Mouse (Mus musculus) lung, embryonic 15.5 days (tissue): Measurements from ENCODE around the gene Ezh1. TPM values are rescaled to one million over a fixed set of nuclear protein-coding genes. Genes with fewer than 3 reads are reported as not detected.

Experiments used
- ATAC-seq: fragments of 200-750 bp; cut with Nextera tagmentation; 2 replicates; pipeline ENCODE4 v1.8.0; 2017; ENCODE audit warnings: moderate number of reproducible peaks, borderline replicate concordance; ENCODE audit not compliant: low FRiP score, low TSS enrichment; ENCODE audit errors: extremely low read depth
- H3K27ac ChIP-seq: fragments of 300-500 bp; sonication (generic); 2 replicates; pipeline ENCODE4 v1.5.1; 2015; ENCODE audit warnings: moderate library complexity, mild to moderate bottlenecking, inconsistent platforms
- H3K27me3 ChIP-seq: fragments of 300-500 bp; sonication (generic); 2 replicates; pipeline ENCODE4 v1.6.1; 2015; ENCODE audit warnings: inconsistent platforms
- H3K36me3 ChIP-seq: fragments of 300-500 bp; sonication (generic); 2 replicates; pipeline ENCODE4 v1.6.1; 2015; ENCODE audit warnings: inconsistent platforms
- H3K4me1 ChIP-seq: fragments of 300-500 bp; sonication (generic); 2 replicates; pipeline ENCODE4 v1.6.1; 2015; ENCODE audit warnings: inconsistent platforms
- H3K4me2 ChIP-seq: fragments of 300-500 bp; sonication (generic); 2 replicates; pipeline ENCODE4 v1.6.1; 2015; ENCODE audit warnings: inconsistent platforms, mild to moderate bottlenecking, moderate library complexity
- H3K4me3 ChIP-seq: fragments of 300-500 bp; sonication (generic); 2 replicates; pipeline ENCODE4 v1.5.1; 2015; ENCODE audit warnings: mild to moderate bottlenecking, inconsistent platforms
- H3K9ac ChIP-seq: fragments of 300-500 bp; sonication (generic); 2 replicates; pipeline ENCODE4 v1.6.1; 2015; ENCODE audit warnings: inconsistent platforms
- H3K9me3 ChIP-seq: fragments of 300-500 bp; sonication (generic); 2 replicates; pipeline ENCODE4 v1.6.1; 2016; ENCODE audit warnings: inconsistent platforms
- WGBS: fragments of 180-500 bp; shearing (Covaris S2); methylation state at CpG from one replicate; pipeline ENCODE4 v1.1.7; 2015; 5-methylcytosine and 5-hydroxymethylcytosine counted together
- polyA plus RNA-seq: library from polyadenylated mRNA; unstranded; fragments of >200 nt; fragmentation: Nextera tagmentation; extraction: Ambion mirVana; gene quantifications from 2 replicates; pipeline ENCODE4 v1.2.1, GENCODE M21; 2015

The Ezh1 gene
- polyA plus RNA-seq, 1 experiment from 2014 or later = 19.2 TPM

GRCm38 (mm10) chr11:101170811-101171610 lies 55.3 kb downstream of the Ezh1 start, which contains the start of gene Plekhh3:
TSS of gene Plekhh3 (minus strand) at chr11:101171351.
- Histone ChIP-seq H3K27ac (peak within 1 kb of the TSS; percentile 98), H3K27me3 (peaks cover 34% of the 10 kb centered on the region), H3K4me1 (peaks cover 66% of the 10 kb centered on the region), H3K9ac (peak within 1 kb of the TSS; percentile 72), H3K4me2 (peak within 1 kb of the TSS; percentile 89), H3K9me3 (no peaks in the 10 kb centered on the region), H3K4me3 (peak within 1 kb of the TSS; percentile 75), H3K36me3 (peaks cover 17% of the 10 kb centered on the region)
- WGBS = 0% methylated on average over 48 of the region's 50 CpGs
- peak; percentile 92 for ATAC-seq

- peaks cover 32% of the 10 kb centered on the region for H3K27me3 ChIP-seq
Observed at GRCm38 (mm10) chr11:101170354-101170810, 55.9 kb downstream of the Ezh1 start, which contains the start of gene Cntnap1. TSS of gene Cntnap1 (plus strand) at chr11:101170523.

GRCm38 (mm10) chr11:101169301-101170107 lies 56.8 kb downstream of the Ezh1 start:
- Histone ChIP-seq H3K4me3 (peak overlapping the region; percentile 75), H3K9me3 (no peaks in the 10 kb centered on the region), H3K9ac (peak overlapping the region; percentile 72), H3K36me3 (peaks cover 29% of the 10 kb centered on the region), H3K27ac (peak overlapping the region; percentile 92; the same call in 1 of the 2 replicates), H3K27me3 (peaks cover 31% of the 10 kb centered on the region), H3K4me2 (peak overlapping the region; percentile 89), H3K4me1 (peaks cover 64% of the 10 kb centered on the region)
- WGBS = 11% methylated on average over 17 of the region's 17 CpGs
- ATAC-seq = no peak

More at GRCm38 (mm10) chr11:101170354-101170810, 55.9 kb downstream of the Ezh1 start, which contains the start of gene Cntnap1:
- Histone ChIP-seq H3K9me3 (no peaks in the 10 kb centered on the region), H3K36me3 (peaks cover 22% of the 10 kb centered on the region), H3K4me3 (peak within 1 kb of the TSS; percentile 75), H3K4me1 (peaks cover 63% of the 10 kb centered on the region), H3K27ac (peak within 1 kb of the TSS; percentile 92), H3K4me2 (peak within 1 kb of the TSS; percentile 89), H3K9ac (peak within 1 kb of the TSS; percentile 72)
- ATAC-seq = no peak
- 1% methylated on average over 31 of the region's 35 CpGs for WGBS

- no peak overlapping the region for H3K27ac ChIP-seq
- no peak overlapping the region for H3K9ac ChIP-seq
- peaks cover 66% of the 10 kb centered on the region for H3K4me1 ChIP-seq
- peaks cover 29% of the 10 kb centered on the region for H3K27me3 ChIP-seq
- H3K9me3 ChIP-seq = no peaks in the 10 kb centered on the region
- peak overlapping the region; percentile 75 for H3K4me3 ChIP-seq
- peaks cover 37% of the 10 kb centered on the region for H3K36me3 ChIP-seq
- 56% methylated on average over 18 of the region's 18 CpGs for WGBS
- ATAC-seq = no peak
- peak overlapping the region; percentile 89 for H3K4me2 ChIP-seq
Observed at GRCm38 (mm10) chr11:101168301-101168980, 57.8 kb downstream of the Ezh1 start.

GRCm38 (mm10) chr11:101167963-101168300 lies 58.3 kb downstream of the Ezh1 start:
- ATAC-seq = no peak
- H3K4me3 ChIP-seq = no peak overlapping the region
- H3K9ac ChIP-seq = no peak overlapping the region
- peaks cover 66% of the 10 kb centered on the region for H3K4me1 ChIP-seq
- H3K36me3 ChIP-seq = peaks cover 43% of the 10 kb centered on the region
- peaks cover 29% of the 10 kb centered on the region for H3K27me3 ChIP-seq
- no peak overlapping the region for H3K27ac ChIP-seq
- peak overlapping the region; percentile 89 for H3K4me2 ChIP-seq
- 71% methylated on average over 8 of the region's 8 CpGs for WGBS
- no peaks in the 10 kb centered on the region for H3K9me3 ChIP-seq

- H3K9ac ChIP-seq = no peak overlapping the region
- 80% methylated on average over 19 of the region's 19 CpGs for WGBS
- H3K36me3 ChIP-seq = peaks cover 47% of the 10 kb centered on the region
- peaks cover 29% of the 10 kb centered on the region for H3K27me3 ChIP-seq
- no peaks in the 10 kb centered on the region for H3K9me3 ChIP-seq
- no peak overlapping the region for H3K4me3 ChIP-seq
- H3K27ac ChIP-seq = no peak overlapping the region
- peaks cover 65% of the 10 kb centered on the region for H3K4me1 ChIP-seq
- H3K4me2 ChIP-seq = no peak overlapping the region
- no peak for ATAC-seq
Observed at GRCm38 (mm10) chr11:101167211-101167962, 58.9 kb downstream of the Ezh1 start.

- Histone ChIP-seq H3K9me3 (no peaks in the 10 kb centered on the region), H3K9ac (no peak overlapping the region), H3K4me2 (no peak overlapping the region), H3K4me1 (peaks cover 60% of the 10 kb centered on the region), H3K27ac (no peak overlapping the region), H3K36me3 (peaks cover 57% of the 10 kb centered on the region), H3K4me3 (no peak overlapping the region), H3K27me3 (peaks cover 29% of the 10 kb centered on the region)
- 81% methylated on average over 14 of the region's 14 CpGs for WGBS
- ATAC-seq = no peak
Observed at GRCm38 (mm10) chr11:101166357-101166756, 59.9 kb downstream of the Ezh1 start.

- no peak for ATAC-seq
- H3K27me3 ChIP-seq = peaks cover 29% of the 10 kb centered on the region
- peak overlapping the region; percentile 38; the same call in 1 of the 2 replicates for H3K27ac ChIP-seq
- peaks cover 56% of the 10 kb centered on the region for H3K4me1 ChIP-seq
- H3K9ac ChIP-seq = no peak overlapping the region
- 37% methylated on average over 35 of the region's 35 CpGs for WGBS
- H3K4me3 ChIP-seq = no peak overlapping the region
- peaks cover 59% of the 10 kb centered on the region for H3K36me3 ChIP-seq
- H3K4me2 ChIP-seq = peak overlapping the region; percentile 26; the same call in 1 of the 2 replicates
- H3K9me3 ChIP-seq = no peaks in the 10 kb centered on the region
Observed at GRCm38 (mm10) chr11:101164677-101165580, 61.3 kb downstream of the Ezh1 start.

GRCm38 (mm10) chr11:101164351-101164665 lies 62.0 kb downstream of the Ezh1 start:
- Histone ChIP-seq H3K9me3 (no peaks in the 10 kb centered on the region), H3K27me3 (peaks cover 29% of the 10 kb centered on the region), H3K9ac (no peak overlapping the region), H3K4me1 (peaks cover 50% of the 10 kb centered on the region), H3K36me3 (peaks cover 59% of the 10 kb centered on the region), H3K27ac (no peak overlapping the region), H3K4me3 (no peak overlapping the region), H3K4me2 (peak overlapping the region; percentile 26)
- WGBS = 29% methylated on average over 21 of the region's 21 CpGs
- ATAC-seq = no peak
